Mouse (Mus musculus) liver, adult 2 months (tissue): ENCODE data around the gene Bdh1. TPM values are rescaled to one million over a fixed set of nuclear protein-coding genes. Genes with fewer than 3 reads are reported as not detected.

Source experiments
- DNase-seq: peaks from one replicate; pipeline ENCODE4 v3.0.0-alpha.2; 2011; ENCODE audit warnings: low read depth, low spot score; ENCODE audit errors: extremely low read depth
- H3K27ac ChIP-seq: fragments of 200-500 bp; replicated peaks from 2 replicates; pipeline ENCODE4 v1.5.1; 2012; ENCODE audit warnings: low read depth, mild to moderate bottlenecking, control low read depth, inconsistent platforms, low read length; ENCODE audit not compliant: insufficient read depth
- H3K27me3 ChIP-seq: fragments of 200-500 bp; 2 replicates; pipeline ENCODE4 v1.6.1; 2012; ENCODE audit warnings: mild to moderate bottlenecking, moderate library complexity, low read length, inconsistent platforms; ENCODE audit not compliant: control insufficient read depth, insufficient read depth
- H3K36me3 ChIP-seq: fragments of 200-500 bp; 2 replicates; pipeline ENCODE4 v1.6.1; 2012; ENCODE audit warnings: low read length, inconsistent platforms; ENCODE audit not compliant: control insufficient read depth, insufficient read depth
- H3K4me1 ChIP-seq: fragments of 200-500 bp; 2 replicates; pipeline ENCODE4 v1.6.1; 2011; ENCODE audit warnings: low read length; ENCODE audit not compliant: control insufficient read depth, insufficient read depth
- H3K4me3 ChIP-seq: fragments of 200-500 bp; 2 replicates; pipeline ENCODE4 v1.5.1; 2011; ENCODE audit warnings: low read depth, mild to moderate bottlenecking, control low read depth, low read length, moderate library complexity; ENCODE audit not compliant: insufficient read depth
- H3K79me2 ChIP-seq: fragments of 200-500 bp; 2 replicates; pipeline ENCODE4 v1.6.1; 2012; ENCODE audit warnings: inconsistent platforms, mild to moderate bottlenecking, low read length, moderate library complexity; ENCODE audit not compliant: control insufficient read depth, insufficient read depth
- H3K9ac ChIP-seq: fragments of 200-500 bp; 2 replicates; pipeline ENCODE4 v1.6.1; 2012; ENCODE audit warnings: low read depth, mild to moderate bottlenecking, control low read depth, inconsistent platforms, low read length
- CTCF ChIP-seq: fragments of 200-500 bp; IDR thresholded peaks from 2 replicates; pipeline ENCODE4 v1.5.1; 2011; ENCODE audit warnings: low read depth, low read length, control low read depth
- POLR2A ChIP-seq: fragments of 200-500 bp; IDR thresholded peaks from 2 replicates; pipeline ENCODE4 v1.6.1; 2011; ENCODE audit warnings: low read length, control low read depth; ENCODE audit not compliant: insufficient read depth; ENCODE audit errors: extremely low read depth
- WGBS: fragments of 180-500 bp; shearing (Covaris S2); methylation state at CpG from one replicate; pipeline ENCODE4 v1.1.7; 2018; 5-methylcytosine and 5-hydroxymethylcytosine counted together
- polyA plus RNA-seq: library from polyadenylated mRNA; depleted of rRNA; stranded (reverse); fragments of >200 nt; gene quantifications from 2 replicates; pipeline ENCODE4 v1.2.3, GENCODE M21; 2012
- total RNA-seq: library from RNA; depleted of rRNA; stranded (reverse); fragments of >200 nt; gene quantifications from 2 replicates; pipeline ENCODE4 v1.2.3, GENCODE M21; 2014

Bdh1 gene
- total and polyA plus RNA-seq, 2 experiments, result 185 to 314 TPM

DNA sequence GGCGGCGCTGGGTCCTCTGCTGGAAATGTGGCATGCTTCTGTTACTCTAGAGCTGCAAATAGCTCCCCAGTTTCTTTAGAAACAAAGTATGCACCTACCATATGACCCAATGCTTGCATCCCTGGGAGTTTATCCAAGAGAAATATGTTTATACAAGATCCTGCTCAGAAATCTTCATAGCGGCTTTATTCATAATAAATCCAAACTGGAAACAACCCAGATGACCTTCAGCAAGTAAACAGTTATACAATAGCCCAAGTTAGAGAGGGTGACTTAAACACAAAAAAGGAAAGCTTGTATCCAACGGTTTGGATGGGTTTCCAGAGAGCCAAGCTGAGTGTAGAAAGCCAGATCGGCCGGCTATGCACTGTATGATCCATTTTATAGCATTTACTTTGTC, 22.4 kb downstream of the Bdh1 start:
- Histone ChIP-seq H3K27ac (no peak overlapping the region; the same call in 1 of the 2 replicates), H3K79me2 (peaks cover 12% of the 10 kb centered on the region; the same call in 1 of the 2 replicates), H3K27me3 (no peaks in the 10 kb centered on the region), H3K4me3 (no peak overlapping the region), H3K4me1 (peaks cover 11% of the 10 kb centered on the region), H3K36me3 (peaks cover 20% of the 10 kb centered on the region), H3K9ac (no peak overlapping the region)
- TF ChIP-seq POLR2A (no peak), CTCF (no peak)
- WGBS, result 33% methylated on average over 6 of the region's 6 CpGs
- DNase-seq, result peak; percentile 68

DNA sequence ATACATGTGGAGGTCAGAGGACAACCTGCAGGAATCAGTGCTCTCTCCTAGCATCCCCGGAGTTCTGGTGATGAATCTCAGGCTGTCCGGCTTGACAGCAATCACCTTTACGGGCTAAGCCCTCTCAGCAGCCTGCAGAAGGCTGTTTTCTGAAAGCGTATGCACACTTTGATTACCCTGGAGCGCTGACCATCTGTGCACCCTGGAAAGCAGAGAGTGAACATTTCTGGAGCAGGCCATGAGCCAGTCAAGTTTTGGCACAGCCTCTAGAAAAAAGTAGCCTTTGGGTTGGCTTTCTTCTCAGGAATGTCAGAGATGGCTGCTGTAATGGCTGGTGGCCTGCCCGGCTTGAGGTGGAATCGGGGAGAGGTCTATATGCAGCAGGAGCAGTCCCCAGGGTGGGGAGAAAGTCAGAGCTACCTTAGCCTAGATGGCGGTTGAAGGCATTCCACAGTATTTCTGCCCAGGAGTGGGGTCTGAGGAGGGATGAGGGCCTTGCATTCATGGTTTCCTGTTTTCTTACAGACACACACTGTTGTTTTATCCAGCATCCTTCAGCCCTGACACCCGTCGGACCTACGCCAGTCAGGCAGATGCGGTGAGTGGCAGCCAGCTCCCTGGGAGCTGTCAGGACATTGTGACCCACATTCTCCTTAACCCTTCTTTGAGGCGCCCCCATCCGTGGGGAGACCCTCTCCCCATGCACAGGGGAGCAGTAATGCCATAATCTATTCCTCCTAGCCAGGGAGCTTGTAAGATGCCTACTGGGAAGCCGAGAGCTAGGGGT, 24.2 kb downstream of the Bdh1 start:
- TF ChIP-seq CTCF (no peak), POLR2A (no peak)
- Histone ChIP-seq H3K4me3 (no peak overlapping the region), H3K27me3 (no peaks in the 10 kb centered on the region), H3K4me1 (peaks cover 11% of the 10 kb centered on the region), H3K36me3 (peaks cover 21% of the 10 kb centered on the region; the same call in 1 of the 2 replicates), H3K79me2 (peaks cover 8% of the 10 kb centered on the region; the same call in 1 of the 2 replicates), H3K27ac (no peak overlapping the region), H3K9ac (no peak overlapping the region)
- WGBS, result 82% methylated on average over 15 of the region's 15 CpGs
- DNase-seq, result no peak

GRCm38 (mm10) chr16:31449973-31450372, 27.9 kb downstream of the Bdh1 start:
- Histone ChIP-seq H3K9ac (no peak overlapping the region), H3K27me3 (no peaks in the 10 kb centered on the region), H3K4me1 (peaks cover 13% of the 10 kb centered on the region), H3K27ac (no peak overlapping the region), H3K79me2 (no peaks in the 10 kb centered on the region; the same call in 1 of the 2 replicates), H3K36me3 (peaks cover 24% of the 10 kb centered on the region; the same call in 1 of the 2 replicates), H3K4me3 (no peak overlapping the region)
- DNase-seq, result no peak
- WGBS, result 82% methylated on average over 4 of the region's 4 CpGs
- TF ChIP-seq POLR2A, result no peak
- no peak for TF ChIP-seq CTCF

- no peak for TF ChIP-seq POLR2A
- TF ChIP-seq CTCF, result no peak
- Histone ChIP-seq H3K36me3 (peaks cover 29% of the 10 kb centered on the region; the same call in 1 of the 2 replicates), H3K27ac (no peak overlapping the region), H3K9ac (no peak overlapping the region), H3K4me1 (peaks cover 13% of the 10 kb centered on the region), H3K4me3 (no peak overlapping the region), H3K79me2 (no peaks in the 10 kb centered on the region), H3K27me3 (no peaks in the 10 kb centered on the region)
- DNase-seq, result no peak
- 63% methylated on average over 3 of the region's 3 CpGs for WGBS
These were observed 29.2 kb downstream of the Bdh1 start for GRCm38 (mm10) chr16:31451235-31451634.

- no peak for TF ChIP-seq CTCF
- TF ChIP-seq POLR2A, result no peak
- H3K27me3 ChIP-seq, result no peaks in the 10 kb centered on the region
- H3K9ac ChIP-seq, result no peak overlapping the region
- no peak overlapping the region for H3K27ac ChIP-seq
- H3K79me2 ChIP-seq, result no peaks in the 10 kb centered on the region
- H3K4me3 ChIP-seq, result no peak overlapping the region
- no peak for DNase-seq
- H3K4me1 ChIP-seq, result peaks cover 13% of the 10 kb centered on the region
- H3K36me3 ChIP-seq, result peaks cover 28% of the 10 kb centered on the region; the same call in 1 of the 2 replicates
- 64% methylated on average over 7 of the region's 7 CpGs for WGBS
These were observed 30.4 kb downstream of the Bdh1 start for GRCm38 (mm10) chr16:31452467-31452866.

DNA sequence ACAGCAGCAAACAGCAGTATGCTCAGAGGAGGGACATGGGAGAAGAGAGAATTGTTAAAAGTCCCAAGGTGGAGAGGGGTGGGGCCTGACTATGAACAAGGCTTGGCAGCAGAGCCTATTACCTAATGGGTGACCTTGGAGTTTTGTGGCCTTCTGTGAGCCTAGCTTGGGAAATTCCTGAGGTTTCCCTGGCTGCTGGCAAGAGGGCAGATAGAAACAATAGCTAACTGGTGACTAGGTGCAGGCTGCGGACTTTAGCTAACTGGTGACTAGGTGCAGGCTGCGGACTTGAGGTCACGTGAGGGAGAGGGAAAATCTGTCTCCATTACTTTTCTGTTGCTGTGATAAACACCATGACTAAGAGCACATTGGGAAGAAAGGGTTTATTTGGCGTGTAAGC, 31.9 kb downstream of the Bdh1 start:
- Histone ChIP-seq H3K36me3 (peaks cover 24% of the 10 kb centered on the region; the same call in 1 of the 2 replicates), H3K4me3 (no peak overlapping the region), H3K27ac (peak overlapping the region; percentile 45; the same call in 1 of the 2 replicates), H3K79me2 (no peaks in the 10 kb centered on the region), H3K27me3 (no peaks in the 10 kb centered on the region), H3K9ac (no peak overlapping the region), H3K4me1 (peaks cover 7% of the 10 kb centered on the region; the same call in 1 of the 2 replicates)
- no peak for TF ChIP-seq POLR2A
- no peak for TF ChIP-seq CTCF
- DNase-seq, result peak; percentile 89
- 35% methylated on average over 4 of the region's 4 CpGs for WGBS
